Mouse (Mus musculus): ENCODE measurements around the gene Rccd1.

Rccd1 gene

GRCm38 (mm10) chr7:80297041-80297440 is 27.2 kb downstream of the Rccd1 start:
- DNase-seq, result no peak

DNA sequence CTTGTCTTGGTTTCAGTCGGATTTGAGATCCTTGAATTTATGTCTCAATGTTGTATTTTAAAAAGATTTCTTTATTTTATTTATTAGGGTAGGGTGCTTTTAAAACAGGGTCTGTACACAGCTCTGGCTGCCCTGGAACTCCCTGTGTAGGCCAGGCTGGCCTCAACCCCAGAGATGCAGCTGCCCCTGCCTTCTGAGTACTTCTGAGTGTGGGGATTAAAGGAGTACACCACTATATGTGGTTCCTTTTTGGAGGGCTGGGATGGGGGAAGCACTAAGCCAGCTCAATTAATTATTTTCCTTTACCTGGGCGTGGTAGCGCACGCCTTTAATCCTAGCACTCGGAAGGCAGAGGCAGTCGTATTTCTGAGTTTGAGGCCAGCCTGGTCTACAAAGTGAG is 27.8 kb downstream of the Rccd1 start:
- DNase-seq, result no peak

DNA sequence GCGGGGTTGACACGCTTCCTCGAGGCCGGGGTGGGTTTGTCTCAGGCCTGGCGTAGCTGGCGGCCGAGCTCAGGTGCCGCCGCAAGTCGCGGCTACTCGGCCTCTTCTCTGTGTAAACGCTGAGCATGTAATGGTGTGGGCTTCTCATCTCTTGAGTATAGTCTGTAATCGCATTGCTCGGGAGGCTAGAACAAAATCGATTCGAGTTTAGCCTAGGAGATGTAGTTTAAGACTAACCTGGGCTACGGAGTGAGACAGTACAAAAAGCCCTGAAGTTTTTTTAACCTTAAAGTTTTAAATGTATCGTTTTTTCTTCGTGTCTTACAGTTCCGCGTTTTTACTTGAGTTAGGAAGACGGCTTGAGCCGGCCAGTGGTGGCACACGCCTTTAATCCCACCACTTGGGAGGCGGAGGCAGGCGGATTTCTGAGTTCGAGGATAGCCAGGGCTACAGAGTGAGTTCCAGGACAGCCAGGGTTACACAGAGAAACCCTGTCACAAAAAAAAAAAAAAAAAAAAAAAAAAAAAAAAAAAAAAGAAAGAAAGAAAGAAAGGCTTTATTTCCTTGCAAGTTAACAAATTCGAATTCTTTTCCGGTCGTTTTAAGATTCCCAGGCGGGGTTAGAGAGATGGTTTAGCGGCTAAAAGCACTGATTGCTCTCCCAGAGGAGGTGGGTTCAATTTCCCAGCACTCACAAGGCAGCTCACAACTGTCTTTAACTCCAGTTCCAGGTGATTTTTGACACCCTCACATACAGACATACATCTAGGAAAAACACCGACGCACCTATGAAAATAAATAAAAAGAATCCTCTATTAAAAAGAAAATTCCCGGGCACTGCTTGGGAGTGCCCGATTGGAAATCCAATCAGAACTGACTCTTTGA is 29.2 kb downstream of the Rccd1 start:
- peak; percentile 17 for DNase-seq

GRCm38 (mm10) chr7:80294062-80294763 is 30.0 kb downstream of the Rccd1 start, which contains the start of gene Prc1:
TSS of gene Prc1 (plus strand) at chr7:80294450.
- peak; percentile 99 for DNase-seq

GRCm38 (mm10) chr7:80287736-80288135 is 36.5 kb downstream of the Rccd1 start:
- DNase-seq, result peak; percentile 33

DNA sequence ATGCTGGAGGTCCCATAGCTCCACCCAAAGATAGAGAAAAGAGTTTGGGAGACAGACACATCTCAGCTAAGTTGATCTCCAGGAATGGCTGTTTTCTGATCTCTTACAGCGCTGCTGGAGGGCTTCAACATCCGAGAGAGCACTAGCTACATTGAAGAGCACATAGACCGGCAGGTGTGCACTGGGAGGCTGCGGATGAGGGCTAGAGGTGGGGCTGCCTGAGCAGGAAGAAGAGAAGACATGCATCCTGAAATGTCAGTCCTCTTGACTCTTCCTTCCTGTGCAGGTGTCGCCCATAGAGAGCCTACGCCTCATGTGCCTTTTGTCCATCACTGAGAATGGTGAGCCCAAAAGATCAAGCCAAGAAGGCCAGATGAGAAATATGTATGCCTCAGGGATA is 38.5 kb downstream of the Rccd1 start:
- DNase-seq, result peak; percentile 72

- DNase-seq, result no peak
Measured at GRCm38 (mm10) chr7:80284391-80284790, 39.9 kb downstream of the Rccd1 start.

GRCm38 (mm10) chr7:80283226-80283918 is 40.9 kb downstream of the Rccd1 start:
- DNase-seq, result no peak

GRCm38 (mm10) chr7:80281646-80282045 is 42.6 kb downstream of the Rccd1 start:
- no peak for DNase-seq

- DNase-seq, result no peak
Measured at GRCm38 (mm10) chr7:80280998-80281397, 43.3 kb downstream of the Rccd1 start.

DNA sequence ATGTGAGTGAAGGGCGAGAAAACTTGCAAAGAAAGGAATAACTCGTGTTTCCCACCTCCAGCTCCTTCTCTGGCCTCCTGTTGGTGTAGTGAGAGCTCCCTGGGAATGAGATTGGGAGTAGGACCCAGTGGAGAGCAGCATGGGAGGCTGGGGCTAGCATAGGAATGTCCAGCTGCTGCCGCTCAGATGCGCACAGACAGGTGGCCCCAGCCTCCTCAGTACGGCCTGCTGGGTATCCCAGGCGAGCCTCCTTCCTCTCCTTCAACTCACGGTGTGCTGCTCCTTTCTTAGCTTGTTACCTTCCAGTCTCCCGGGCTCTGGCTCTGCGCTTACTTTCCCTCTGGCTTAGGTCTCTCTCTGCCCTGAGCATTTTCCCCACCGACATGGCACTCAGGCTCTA is 44.2 kb downstream of the Rccd1 start:
- no peak for DNase-seq

DNA sequence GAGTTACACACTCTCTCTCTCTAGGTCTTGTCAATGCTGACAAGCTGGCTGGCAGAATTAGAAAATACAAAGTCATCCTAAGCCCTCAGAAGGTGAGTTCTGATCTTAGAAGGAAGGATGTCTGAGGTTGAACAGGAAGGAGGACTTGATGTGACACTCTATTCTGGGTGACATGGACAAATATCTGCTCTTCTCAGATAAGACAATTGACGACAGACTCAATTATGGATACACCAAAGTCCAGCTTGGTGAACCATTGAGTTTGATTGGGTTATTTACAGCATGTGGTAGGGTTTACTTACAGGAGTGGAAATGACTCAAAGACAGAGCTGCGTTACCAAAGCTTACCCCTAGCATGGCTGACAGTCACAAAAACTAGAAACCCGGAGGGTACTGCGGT is 47.9 kb downstream of the Rccd1 start:
- no peak for DNase-seq

DNA sequence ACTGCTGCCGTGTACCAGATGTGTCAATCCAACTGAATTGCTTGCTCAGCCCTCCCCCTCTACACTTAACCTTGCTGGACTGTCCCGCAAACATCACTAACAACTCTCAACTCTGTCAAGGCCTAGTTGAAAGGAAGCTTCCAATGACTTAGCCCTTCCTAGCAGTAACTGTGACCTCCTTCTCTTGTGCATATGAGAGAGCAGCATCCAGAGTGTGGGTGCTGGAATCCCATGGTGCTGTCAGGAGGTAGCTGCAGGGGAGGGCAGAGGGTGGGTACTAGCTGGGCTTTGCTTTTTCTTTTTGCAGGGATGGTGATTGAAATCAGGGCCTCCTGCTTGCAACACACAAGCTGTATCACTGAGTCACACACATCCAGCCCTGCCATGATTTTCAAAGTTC is 50.8 kb downstream of the Rccd1 start:
- DNase-seq, result no peak

- no peak for DNase-seq
Measured at GRCm38 (mm10) chr7:80269751-80270255, 54.5 kb downstream of the Rccd1 start.

DNA sequence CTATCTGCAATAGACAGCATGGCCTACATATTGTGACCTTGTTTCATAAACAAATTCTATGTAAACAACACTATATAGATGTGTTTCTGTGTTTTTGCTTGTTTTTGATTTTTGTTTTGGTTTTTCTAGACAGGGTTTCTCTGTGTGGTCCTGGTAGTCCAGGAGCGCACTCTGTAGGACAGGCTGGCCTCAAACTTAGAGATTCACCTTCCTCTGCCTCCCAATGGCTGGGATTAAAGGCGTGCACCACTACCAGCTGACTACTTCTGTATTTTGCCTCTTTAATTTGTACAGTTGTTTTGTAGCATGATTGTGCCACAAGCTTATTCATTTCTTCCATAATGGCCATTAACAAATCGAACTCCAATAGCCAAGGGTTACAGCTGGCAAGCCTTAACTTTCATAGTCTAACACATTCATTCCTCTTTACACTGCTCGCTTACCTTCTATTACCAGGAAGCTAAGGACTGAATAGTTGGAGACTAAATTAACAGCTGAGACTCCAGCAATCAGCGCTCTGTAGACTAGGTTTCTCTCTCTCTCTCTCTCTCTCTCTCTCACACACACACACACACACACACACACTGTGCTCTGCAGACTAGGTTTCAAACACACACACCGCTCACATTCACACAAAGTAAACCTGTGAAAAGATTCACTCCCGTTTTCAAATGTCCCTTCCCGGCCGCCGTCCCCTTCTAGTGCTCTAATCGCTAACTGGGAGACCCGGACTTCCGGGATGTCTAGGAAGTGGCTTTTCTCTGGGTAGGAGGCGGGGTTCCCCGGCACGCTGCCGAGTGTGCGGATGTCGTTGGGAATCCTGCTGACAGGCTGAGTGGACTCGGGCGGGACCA is 55.1 kb downstream of the Rccd1 start, which contains the start of gene Vps33b:
Gene Vps33b (plus strand): TSS at position 753 of the 854 bp plus-strand sequence.
- peak; percentile 97 for DNase-seq

DNA sequence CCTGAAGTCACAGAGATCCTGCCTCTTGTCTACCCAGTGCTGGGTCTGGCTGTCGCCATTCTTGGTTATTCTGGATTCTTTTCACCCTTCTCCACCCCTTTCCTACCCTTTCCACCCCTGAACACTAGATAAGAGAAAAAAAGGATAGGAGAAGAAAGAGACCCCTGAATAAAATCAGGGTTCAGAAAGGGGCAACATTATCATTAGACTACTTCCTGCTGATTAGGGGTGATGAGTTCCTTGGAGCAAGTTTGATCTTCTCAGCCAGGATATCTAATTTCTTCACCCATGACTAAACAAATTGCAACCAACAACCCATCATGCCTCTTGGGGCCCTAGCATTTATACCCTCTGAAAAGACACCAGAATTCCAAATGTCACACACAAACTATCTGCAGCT is 56.5 kb downstream of the Rccd1 start:
- DNase-seq, result no peak

DNA sequence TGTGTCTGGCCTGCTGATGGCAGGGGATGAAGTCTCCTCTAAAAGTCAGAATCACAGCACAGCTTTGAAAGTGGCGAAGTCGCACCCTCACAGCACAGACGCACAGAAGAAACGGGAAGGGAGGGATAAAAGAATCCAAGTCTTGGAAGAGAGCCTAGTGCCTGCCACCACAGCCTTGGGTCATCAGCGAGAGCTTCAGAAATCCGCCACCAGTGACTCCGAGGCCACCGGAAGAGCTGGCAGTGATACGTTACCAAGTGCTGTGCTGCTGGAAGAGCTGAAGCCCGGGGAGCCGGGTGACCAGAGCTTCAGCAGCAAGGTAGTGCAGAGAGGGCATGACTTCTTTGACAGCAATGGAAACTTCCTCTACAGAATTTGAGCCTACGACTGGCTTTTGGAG is 59.6 kb downstream of the Rccd1 start:
- no peak for DNase-seq

DNA sequence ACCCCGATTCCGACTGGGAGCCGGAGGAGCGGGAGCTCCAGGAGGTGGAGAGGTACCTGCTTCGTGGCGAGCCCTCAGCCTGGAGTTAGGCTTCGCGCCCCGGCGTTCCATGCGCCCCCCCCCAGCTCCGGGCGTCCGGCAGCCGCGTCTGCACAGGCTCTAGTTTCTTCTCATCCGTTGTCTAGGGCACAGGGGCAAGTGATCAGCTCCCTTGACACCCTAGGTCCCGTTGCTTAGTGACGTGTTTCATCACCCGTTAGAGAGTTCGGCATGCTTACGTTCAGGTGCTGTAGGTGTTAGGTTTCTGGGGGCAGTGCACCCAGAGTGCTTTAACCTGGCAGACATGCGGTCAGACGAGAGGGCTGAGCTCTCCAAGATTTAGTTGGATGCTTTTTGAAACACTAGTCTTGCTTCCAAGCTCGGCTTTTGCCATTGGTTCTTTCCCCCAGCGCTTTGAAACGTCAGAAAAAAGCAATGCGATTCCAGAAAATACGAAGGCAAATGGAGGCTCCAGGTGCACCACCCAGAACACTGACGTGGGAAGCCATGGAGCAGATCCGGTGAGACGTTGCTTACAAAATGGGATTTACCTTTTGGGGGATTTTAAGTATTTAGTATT is 62.8 kb downstream of the Rccd1 start:
- no peak for DNase-seq

GRCm38 (mm10) chr7:80260625-80261371 is 63.5 kb downstream of the Rccd1 start, which contains the start of gene Ngrn:
TSS of gene Ngrn (plus strand) at chr7:80261215.
- DNase-seq, result peak; percentile 86

- no peak for DNase-seq
Measured at GRCm38 (mm10) chr7:80257706-80258105, 66.5 kb downstream of the Rccd1 start.

GRCm38 (mm10) chr7:80255981-80256380 is 68.3 kb downstream of the Rccd1 start:
- no peak for DNase-seq

All from thymus, postnatal 14 days (tissue).